Mouse (Mus musculus) intestine, postnatal 0 days (tissue): ENCODE measurements around the gene Vipr2. TPM values are rescaled to one million over a fixed set of nuclear protein-coding genes. Genes with fewer than 3 reads are reported as not detected.
A peak's percentile ranks its signal among the peaks of the same experiment; 100 is the strongest.

Experiments
- ATAC-seq: fragments of 200-750 bp; cut with Nextera tagmentation; 2 replicates; pipeline ENCODE4 v1.8.0; 2017; ENCODE audit warnings: mild to moderate bottlenecking, moderate TSS enrichment, moderate library complexity
- H3K27ac ChIP-seq: fragments of 300-500 bp; sonication (generic); 2 replicates; pipeline ENCODE4 v1.5.1; 2014; ENCODE audit warnings: mild to moderate bottlenecking, low read depth, low read length, moderate library complexity
- H3K27me3 ChIP-seq: fragments of 300-500 bp; sonication (generic); replicated peaks from 2 replicates; pipeline ENCODE4 v1.6.1; 2014; ENCODE audit warnings: low read length, mixed read lengths; ENCODE audit not compliant: control insufficient read depth, insufficient read depth
- H3K36me3 ChIP-seq: fragments of 300-500 bp; sonication (generic); 2 replicates; pipeline ENCODE4 v1.6.1; 2014; ENCODE audit warnings: mild to moderate bottlenecking, moderate library complexity; ENCODE audit not compliant: control insufficient read depth, insufficient read depth
- H3K4me1 ChIP-seq: fragments of 300-500 bp; sonication (generic); replicated peaks from 2 replicates; pipeline ENCODE4 v1.6.1; 2014; ENCODE audit warnings: antibody characterized with exemption, low read length, mixed read lengths; ENCODE audit not compliant: control insufficient read depth, insufficient read depth
- H3K4me2 ChIP-seq: fragments of 300-500 bp; sonication (generic); replicated peaks from 2 replicates; pipeline ENCODE4 v1.6.1; 2014; ENCODE audit warnings: low read depth, mild to moderate bottlenecking, moderate library complexity
- H3K4me3 ChIP-seq: fragments of 300-500 bp; sonication (generic); 2 replicates; pipeline ENCODE4 v1.5.1; 2014; ENCODE audit warnings: low read depth, low read length
- H3K9ac ChIP-seq: fragments of 300-500 bp; sonication (generic); 2 replicates; pipeline ENCODE4 v1.6.1; 2014; ENCODE audit warnings: mild to moderate bottlenecking, low read depth, low read length
- H3K9me3 ChIP-seq: fragments of 300-500 bp; sonication (generic); 2 replicates; pipeline ENCODE4 v1.6.1; 2016; ENCODE audit warnings: mixed run types; ENCODE audit not compliant: control insufficient read depth
- CTCF ChIP-seq: sonication (generic); IDR thresholded peaks from 2 replicates; pipeline ENCODE4 v1.5.1; 2016; ENCODE audit warnings: low read depth, mild to moderate bottlenecking, control low read depth, antibody characterized with exemption, moderate library complexity
- WGBS: fragments of 180-500 bp; shearing (Covaris S2); extraction: QIAGEN DNeasy Blood & Tissue Kit; methylation state at CpG from one replicate; pipeline ENCODE4 v1.1.7; 2014; 5-methylcytosine and 5-hydroxymethylcytosine counted together
- polyA plus RNA-seq: library from polyadenylated mRNA; unstranded; fragments of >200 nt; fragmentation: Nextera tagmentation; extraction: Ambion mirVana; gene quantifications from 2 replicates; pipeline ENCODE4 v1.2.1, GENCODE M21; 2015

Gene Vipr2
- polyA plus RNA-seq, 1 experiment from 2014 or later: 1.7 TPM

DNA sequence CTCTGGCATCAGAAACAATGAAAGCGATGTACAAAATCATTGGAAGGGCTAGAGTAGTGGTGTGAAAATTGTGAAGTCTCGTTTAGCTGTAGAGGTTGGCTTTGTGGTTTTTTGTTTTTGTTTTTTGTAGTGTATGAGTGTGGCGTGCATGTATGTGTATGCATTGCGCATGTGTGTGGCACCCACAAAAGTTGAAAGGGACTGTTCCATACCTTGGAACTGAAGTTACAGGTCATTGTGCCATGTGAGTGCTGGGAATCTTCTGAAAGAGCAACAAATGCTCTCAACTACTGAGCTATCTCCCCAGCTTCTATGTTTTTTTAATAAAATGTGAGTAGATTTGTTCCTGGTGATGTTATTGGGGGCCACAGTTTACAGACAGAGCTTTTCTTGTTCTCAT, 14.5 kb upstream of the Vipr2 start:
- Histone ChIP-seq H3K4me3 (no peak overlapping the region), H3K9ac (no peak overlapping the region), H3K27ac (no peak overlapping the region), H3K4me1 (no peaks in the 10 kb centered on the region), H3K36me3 (peaks cover 25% of the 10 kb centered on the region), H3K4me2 (no peak overlapping the region), H3K27me3 (no peaks in the 10 kb centered on the region), H3K9me3 (peaks cover 30% of the 10 kb centered on the region)
- WGBS: 96% methylated on average over 4 of the region's 4 CpGs
- ATAC-seq: no peak
- no peak for TF ChIP-seq CTCF

DNA sequence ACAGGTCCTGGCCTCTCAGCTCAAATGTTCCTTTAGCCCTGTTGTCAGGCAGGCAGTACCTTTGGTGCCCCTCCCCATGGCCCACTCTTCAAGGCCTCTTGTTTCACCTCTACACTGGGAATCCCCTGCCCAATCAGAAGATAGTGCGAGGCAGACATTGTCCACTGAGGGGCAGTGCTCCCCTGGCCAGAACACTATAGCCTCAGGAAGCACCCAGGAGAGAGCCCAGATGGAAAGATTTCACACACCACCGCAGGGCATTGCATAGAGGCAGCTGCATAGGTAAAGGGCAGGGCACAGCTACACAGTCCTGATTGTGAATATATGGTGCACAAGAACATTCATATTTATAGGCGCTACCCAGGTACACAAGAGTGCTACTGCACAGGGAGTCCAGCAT, 6.5 kb upstream of the Vipr2 start:
- peak; percentile 87 for TF ChIP-seq CTCF
- H3K27me3 ChIP-seq: no peaks in the 10 kb centered on the region
- H3K4me1 ChIP-seq: no peaks in the 10 kb centered on the region
- no peaks in the 10 kb centered on the region for H3K9me3 ChIP-seq
- H3K36me3 ChIP-seq: no peaks in the 10 kb centered on the region
- ATAC-seq: 0 out of 2 replicates have a peak, but pooled peaks have one; percentile 43
- no peak overlapping the region for H3K9ac ChIP-seq
- no peak overlapping the region for H3K27ac ChIP-seq
- H3K4me3 ChIP-seq: no peak overlapping the region
- H3K4me2 ChIP-seq: no peak overlapping the region
- 19% methylated on average over 3 of the region's 3 CpGs for WGBS

DNA sequence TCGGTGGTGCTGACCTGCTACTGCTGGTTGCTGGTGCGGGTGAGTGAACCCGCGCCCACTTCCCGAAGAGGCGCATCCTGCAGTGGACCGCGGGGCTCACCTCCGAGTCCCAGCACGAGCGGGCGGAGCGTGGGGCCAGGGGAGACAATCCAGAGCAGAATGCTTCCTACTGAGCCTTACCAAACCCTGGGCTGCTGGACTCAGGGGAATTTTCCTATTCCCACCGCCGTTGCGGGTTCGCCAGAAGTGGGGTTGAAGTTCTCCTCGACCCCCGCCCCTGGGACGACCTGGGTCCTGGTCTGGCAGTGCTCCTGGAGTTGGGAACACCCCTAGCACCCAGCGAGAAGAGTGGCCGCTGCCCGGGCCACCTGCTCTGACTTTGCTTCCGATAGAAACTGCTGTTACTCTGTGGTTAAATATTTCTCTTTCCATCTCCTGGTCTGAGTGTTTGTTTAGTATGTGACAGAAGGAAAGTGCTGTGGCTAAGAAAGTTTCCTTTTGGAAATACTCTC, 385 bp downstream of the Vipr2 start:
- WGBS: under 1% methylated on average over 21 of the region's 24 CpGs
- no peaks in the 10 kb centered on the region for H3K4me1 ChIP-seq
- no peak overlapping the region for H3K27ac ChIP-seq
- peak overlapping the region; percentile 55 for H3K4me3 ChIP-seq
- peaks cover 4% of the 10 kb centered on the region; the same call in 1 of the 2 replicates for H3K27me3 ChIP-seq
- peak overlapping the region; percentile 54 for H3K9ac ChIP-seq
- no peaks in the 10 kb centered on the region for H3K36me3 ChIP-seq
- TF ChIP-seq CTCF: no peak
- H3K4me2 ChIP-seq: peak overlapping the region; percentile 91
- H3K9me3 ChIP-seq: no peaks in the 10 kb centered on the region
- ATAC-seq: peak; percentile 10; the same call in 1 of the 2 replicates

DNA sequence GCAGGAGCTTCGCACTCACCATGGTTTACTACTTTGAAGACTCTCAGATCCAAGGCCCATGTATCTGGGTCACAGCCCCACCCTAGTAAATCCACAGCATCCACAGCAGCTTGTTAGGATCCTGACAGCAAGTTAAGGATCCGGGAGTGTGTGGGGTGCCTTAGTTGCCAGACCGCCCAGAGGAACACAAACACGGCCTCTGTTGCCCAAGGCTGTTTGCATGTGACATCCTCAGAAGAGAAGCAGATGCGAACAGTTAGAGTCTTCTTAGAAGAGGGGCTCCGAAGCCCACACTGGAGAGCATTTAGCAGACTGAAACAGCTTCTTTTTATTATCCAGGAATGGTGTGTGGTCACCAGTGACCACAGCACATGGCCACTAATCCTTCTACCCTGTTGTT, 5.6 kb downstream of the Vipr2 start:
- H3K27ac ChIP-seq: no peak overlapping the region
- H3K4me1 ChIP-seq: no peaks in the 10 kb centered on the region
- ATAC-seq: no peak
- no peak overlapping the region for H3K4me2 ChIP-seq
- H3K4me3 ChIP-seq: no peak overlapping the region
- H3K36me3 ChIP-seq: no peaks in the 10 kb centered on the region
- TF ChIP-seq CTCF: no peak
- no peak overlapping the region for H3K9ac ChIP-seq
- H3K27me3 ChIP-seq: peaks cover 4% of the 10 kb centered on the region; the same call in 1 of the 2 replicates
- H3K9me3 ChIP-seq: no peaks in the 10 kb centered on the region
- WGBS: 71% methylated on average over 6 of the region's 6 CpGs

DNA sequence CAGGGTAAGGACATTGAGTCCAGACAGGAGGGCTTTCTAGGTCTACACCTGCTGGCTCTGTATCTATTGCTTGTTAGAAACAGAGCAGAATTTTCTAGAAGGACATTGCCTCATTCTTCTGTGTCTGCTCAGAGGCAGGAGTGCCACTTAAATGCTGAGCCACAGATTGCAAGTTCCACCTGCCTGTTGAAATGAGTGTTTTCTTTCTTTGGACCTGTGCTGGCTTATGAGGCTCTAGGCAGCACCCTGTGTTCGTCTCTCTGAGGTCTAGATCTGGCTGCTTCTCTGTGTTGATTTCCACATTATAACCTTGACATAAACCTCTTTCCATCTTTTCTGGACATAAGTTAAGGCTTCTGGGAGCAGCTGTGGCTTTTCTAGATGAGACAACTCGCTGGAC, 6.8 kb downstream of the Vipr2 start:
- H3K27ac ChIP-seq: no peak overlapping the region
- 74% methylated on average over 2 of the region's 2 CpGs for WGBS
- H3K4me1 ChIP-seq: no peaks in the 10 kb centered on the region
- H3K36me3 ChIP-seq: no peaks in the 10 kb centered on the region
- H3K4me3 ChIP-seq: no peak overlapping the region
- H3K27me3 ChIP-seq: no peaks in the 10 kb centered on the region
- H3K4me2 ChIP-seq: no peak overlapping the region
- no peak for ATAC-seq
- no peak overlapping the region for H3K9ac ChIP-seq
- TF ChIP-seq CTCF: no peak
- no peaks in the 10 kb centered on the region for H3K9me3 ChIP-seq

DNA sequence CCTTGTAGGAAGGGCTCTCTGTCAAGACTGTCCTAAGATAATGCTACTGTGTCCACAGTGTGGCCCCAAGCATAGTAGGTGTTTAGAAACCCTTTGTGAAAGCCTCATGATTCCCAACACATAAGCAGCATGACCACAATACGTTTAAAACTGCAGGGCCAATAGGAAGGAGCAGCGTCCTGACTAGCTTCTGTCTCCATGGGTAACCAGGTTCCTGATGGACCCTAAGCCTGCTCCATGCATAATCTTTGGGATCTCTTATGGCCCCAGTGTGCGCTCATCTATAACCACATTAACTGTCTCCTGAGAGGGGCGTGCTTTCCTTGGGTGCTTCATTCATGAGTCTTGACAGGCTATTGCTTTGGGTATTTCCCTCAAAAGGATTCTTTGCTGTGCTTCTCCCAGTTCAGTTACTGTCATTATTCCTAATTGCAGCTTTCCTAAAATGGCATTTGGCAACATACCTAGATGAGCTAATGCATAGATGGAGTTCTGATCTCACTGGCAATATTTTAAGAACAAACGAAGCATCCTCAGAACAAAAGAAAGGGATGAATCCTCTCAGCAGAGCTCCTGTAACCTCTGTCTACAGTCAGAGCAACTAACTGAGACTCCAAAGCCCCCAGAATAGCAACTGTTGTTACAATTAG, 9.6 kb downstream of the Vipr2 start:
- no peak overlapping the region for H3K9ac ChIP-seq
- H3K4me3 ChIP-seq: no peak overlapping the region
- H3K9me3 ChIP-seq: no peaks in the 10 kb centered on the region
- no peak for ATAC-seq
- H3K4me2 ChIP-seq: no peak overlapping the region
- TF ChIP-seq CTCF: no peak
- no peak overlapping the region for H3K27ac ChIP-seq
- no peaks in the 10 kb centered on the region for H3K4me1 ChIP-seq
- 85% methylated on average over 5 of the region's 5 CpGs for WGBS
- no peaks in the 10 kb centered on the region for H3K27me3 ChIP-seq
- no peaks in the 10 kb centered on the region for H3K36me3 ChIP-seq
